Mouse (Mus musculus) bone marrow, adult 2 months (tissue): ENCODE measurements around the gene Dcp1b.

Experiments
- CTCF ChIP-seq: fragments of 200-500 bp; IDR thresholded peaks from 2 replicates; pipeline ENCODE4 v1.5.1; 2011; ENCODE audit warnings: low read length, control low read depth; ENCODE audit not compliant: control insufficient read depth, insufficient read depth
- POLR2A ChIP-seq: fragments of 200-500 bp; IDR thresholded peaks from 2 replicates; pipeline ENCODE4 v1.6.1; 2011; ENCODE audit warnings: low read depth, mild to moderate bottlenecking, control low read depth, low read length, borderline replicate concordance; ENCODE audit not compliant: control insufficient read depth

GRCm38 (mm10) chr6:119219237-119219870 is 44.3 kb downstream of the Dcp1b start:
- TF ChIP-seq CTCF (no peak), POLR2A (no peak)
